Mouse (Mus musculus) stomach, postnatal 0 days (tissue): ENCODE measurements around the gene Azgp1. TPM values are rescaled to one million over a fixed set of nuclear protein-coding genes. Genes with fewer than 3 reads are reported as not detected.
"Not testable (repeated sequence)": the region's sequence is repeated elsewhere in the genome, so short reads cannot be mapped to it uniquely, and the experiment has no call there.

Experiments
- ATAC-seq: fragments of 200-750 bp; cut with Nextera tagmentation; 2 replicates; pipeline ENCODE4 v1.8.0; 2017; ENCODE audit not compliant: low FRiP score, low TSS enrichment
- DNase-seq: peaks from one replicate; pipeline ENCODE4 v3.0.0-alpha.2; 2016; ENCODE audit warnings: low spot score
- H3K27ac ChIP-seq: fragments of 300-500 bp; sonication (generic); replicated peaks from 2 replicates; pipeline ENCODE4 v1.5.1; 2014; ENCODE audit warnings: mild to moderate bottlenecking, control low read depth
- H3K27me3 ChIP-seq: fragments of 300-500 bp; sonication (generic); 2 replicates; pipeline ENCODE4 v1.6.1; 2014; ENCODE audit warnings: low read length; ENCODE audit not compliant: control insufficient read depth, insufficient read depth
- H3K36me3 ChIP-seq: fragments of 300-500 bp; sonication (generic); 2 replicates; pipeline ENCODE4 v1.6.1; 2014; ENCODE audit warnings: low read length, mixed read lengths; ENCODE audit not compliant: control insufficient read depth, insufficient read depth
- H3K4me1 ChIP-seq: fragments of 300-500 bp; sonication (generic); replicated peaks from 2 replicates; pipeline ENCODE4 v1.6.1; 2014; ENCODE audit warnings: antibody characterized with exemption; ENCODE audit not compliant: control insufficient read depth, insufficient read depth
- H3K4me2 ChIP-seq: fragments of 300-500 bp; sonication (generic); replicated peaks from 2 replicates; pipeline ENCODE4 v1.6.1; 2014; ENCODE audit warnings: low read depth, mild to moderate bottlenecking, control low read depth, moderate library complexity
- H3K4me3 ChIP-seq: fragments of 300-500 bp; sonication (generic); 2 replicates; pipeline ENCODE4 v1.5.1; 2014; ENCODE audit warnings: low read depth, low read length, control low read depth
- H3K9ac ChIP-seq: fragments of 300-500 bp; sonication (generic); 2 replicates; pipeline ENCODE4 v1.6.1; 2014; ENCODE audit warnings: mild to moderate bottlenecking, low read length, control low read depth, mixed read lengths
- H3K9me3 ChIP-seq: fragments of 300-500 bp; sonication (generic); 2 replicates; pipeline ENCODE4 v1.6.1; 2016; ENCODE audit warnings: low read length; ENCODE audit not compliant: control insufficient read depth
- CTCF ChIP-seq: IDR thresholded peaks from 2 replicates; pipeline ENCODE4 v1.5.1; 2016; ENCODE audit warnings: antibody characterized with exemption, low read depth, mild to moderate bottlenecking, moderate library complexity
- EP300 ChIP-seq: optimal IDR thresholded peaks from 2 replicates; pipeline ENCODE3; 2016; ENCODE audit warnings: antibody characterized with exemption
- WGBS: fragments of 180-500 bp; shearing (Covaris S2); extraction: QIAGEN DNeasy Blood & Tissue Kit; methylation state at CpG from one replicate; pipeline ENCODE4 v1.1.7; 2014; 5-methylcytosine and 5-hydroxymethylcytosine counted together
- polyA plus RNA-seq: library from polyadenylated mRNA; unstranded; fragments of >200 nt; fragmentation: Nextera tagmentation; extraction: Ambion mirVana; gene quantifications from 2 replicates; pipeline ENCODE4 v1.2.1, GENCODE M21; 2015

Azgp1 gene
- polyA plus RNA-seq, 1 experiment from 2014 or later, result 1.1 TPM

- no peaks in the 10 kb centered on the region for H3K27me3 ChIP-seq
- H3K9me3 ChIP-seq, result no peaks in the 10 kb centered on the region
- ATAC-seq (no peak), DNase-seq (no peak)
- H3K27ac ChIP-seq, result no peak overlapping the region
- no peaks in the 10 kb centered on the region for H3K36me3 ChIP-seq
- H3K4me1 ChIP-seq, result no peaks in the 10 kb centered on the region
- no peak for TF ChIP-seq EP300
- no peak for TF ChIP-seq CTCF
- no peak overlapping the region for H3K4me3 ChIP-seq
- H3K4me2 ChIP-seq, result no peak overlapping the region
- no peak overlapping the region for H3K9ac ChIP-seq
- 87% methylated on average over 5 of the region's 5 CpGs for WGBS
These were observed 28.1 kb downstream of the Azgp1 start for GRCm38 (mm10) chr5:138009437-138009836.

- Histone ChIP-seq H3K4me3 (no peak overlapping the region), H3K27ac (no peak overlapping the region), H3K9ac (no peak overlapping the region), H3K4me2 (no peak overlapping the region), H3K36me3 (no peaks in the 10 kb centered on the region), H3K27me3 (no peaks in the 10 kb centered on the region), H3K9me3 (no peaks in the 10 kb centered on the region), H3K4me1 (no peaks in the 10 kb centered on the region)
- ATAC-seq (no peak), DNase-seq (no peak)
- TF ChIP-seq EP300 (no peak), CTCF (no peak)
- WGBS, result 78% methylated on average over 5 of the region's 5 CpGs
These were observed 31.1 kb downstream of the Azgp1 start for GRCm38 (mm10) chr5:138012382-138012781.

GRCm38 (mm10) chr5:138016530-138016929 is 35.2 kb downstream of the Azgp1 start:
- no peaks in the 10 kb centered on the region for H3K36me3 ChIP-seq
- 0 out of 2 replicates have a peak overlapping the region, but pooled peaks have one; percentile 14 for H3K27ac ChIP-seq
- H3K9ac ChIP-seq, result no peak overlapping the region
- DNase-seq (peak; percentile 52), ATAC-seq (peak; percentile 73)
- 48% methylated on average over 2 of the region's 2 CpGs for WGBS
- no peak overlapping the region for H3K4me3 ChIP-seq
- no peak overlapping the region for H3K4me2 ChIP-seq
- TF ChIP-seq EP300, result no peak
- TF ChIP-seq CTCF, result no peak
- H3K9me3 ChIP-seq, result no peaks in the 10 kb centered on the region
- no peaks in the 10 kb centered on the region for H3K27me3 ChIP-seq
- H3K4me1 ChIP-seq, result no peaks in the 10 kb centered on the region

- Histone ChIP-seq H3K4me3 (no peak overlapping the region), H3K9ac (no peak overlapping the region), H3K9me3 (no peaks in the 10 kb centered on the region), H3K4me1 (no peaks in the 10 kb centered on the region), H3K27ac (no peak overlapping the region), H3K36me3 (no peaks in the 10 kb centered on the region), H3K27me3 (no peaks in the 10 kb centered on the region), H3K4me2 (no peak overlapping the region)
- ATAC-seq (no peak; the same call in 1 of the 2 replicates), DNase-seq (no peak)
- TF ChIP-seq CTCF (no peak), EP300 (no peak)
These were observed 35.7 kb downstream of the Azgp1 start for GRCm38 (mm10) chr5:138016997-138017396.

GRCm38 (mm10) chr5:138019577-138019976 is 38.3 kb downstream of the Azgp1 start:
- H3K36me3 ChIP-seq, H3K4me3 ChIP-seq, H3K4me1 ChIP-seq, H3K4me2 ChIP-seq, H3K27me3 ChIP-seq, ATAC-seq, H3K27ac ChIP-seq, H3K9me3 ChIP-seq, DNase-seq, H3K9ac ChIP-seq: not testable (repeated sequence)
- WGBS, result 89% methylated on average over 3 of the region's 4 CpGs

- H3K36me3 ChIP-seq, H3K4me1 ChIP-seq, H3K27ac ChIP-seq, ATAC-seq, H3K9ac ChIP-seq, H3K4me3 ChIP-seq, H3K9me3 ChIP-seq, DNase-seq, H3K4me2 ChIP-seq, H3K27me3 ChIP-seq: not testable (repeated sequence)
- 80% methylated on average over 3 of the region's 7 CpGs for WGBS
These were observed 39.7 kb downstream of the Azgp1 start, which contains the start of the genes Smok3a and Smok3b for GRCm38 (mm10) chr5:138020961-138021479. TSS of gene Smok3a (plus strand) at chr5:138021261. TSS of gene Smok3b (plus strand) at chr5:138021429.

Other genes starting within 250 kb of the Azgp1 start
- 1.0 TPM in 2 replicates for gene Nyap1, start 239.9 kb upstream of the Azgp1 start, polyA plus RNA-seq
- gene Tsc22d4, start 235.8 kb upstream of the Azgp1 start, polyA plus RNA-seq, result 100 and 110 TPM in 2 replicates
- gene Ppp1r35, start 202.7 kb upstream of the Azgp1 start, polyA plus RNA-seq, result 16.8 and 17.2 TPM in 2 replicates
- gene Mepce, start 193.9 kb upstream of the Azgp1 start, polyA plus RNA-seq, result 5.8 and 6.8 TPM in 2 replicates
- 2.6 and 2.7 TPM in 2 replicates for gene Zcwpw1, start 193.7 kb upstream of the Azgp1 start, polyA plus RNA-seq
- 0.64 and 1.4 TPM in 2 replicates for gene Pilra, start 145.2 kb upstream of the Azgp1 start, polyA plus RNA-seq
- gene Pilrb1, start 123.4 kb upstream of the Azgp1 start, polyA plus RNA-seq, result 0.33 and 0.40 TPM in 2 replicates
- 0.49 and 0.88 TPM in 2 replicates for gene Pilrb2, start 109.7 kb upstream of the Azgp1 start, polyA plus RNA-seq
- 34.5 and 34.8 TPM in 2 replicates for gene Cyp3a13, start 59.9 kb upstream of the Azgp1 start, polyA plus RNA-seq
- 0.92 TPM in 2 replicates for gene Gjc3, start 18.4 kb upstream of the Azgp1 start, polyA plus RNA-seq
- 0.10 TPM in 1 of 2 replicates, not detected in the other for gene Smok3a, start 39.7 kb downstream of the Azgp1 start, polyA plus RNA-seq
- gene Smok3b, start 39.9 kb downstream of the Azgp1 start, polyA plus RNA-seq, result not detected in 2 replicates
- not detected in 2 replicates for gene Smok3c, start 71.7 kb downstream of the Azgp1 start, polyA plus RNA-seq
- gene Zkscan1, start 103.6 kb downstream of the Azgp1 start, polyA plus RNA-seq, result 5.6 and 5.8 TPM in 2 replicates
- gene Zscan21, start 135.4 kb downstream of the Azgp1 start, polyA plus RNA-seq, result 20.0 and 20.4 TPM in 2 replicates
- 6.1 and 8.0 TPM in 2 replicates for gene Zfp113, start 174.2 kb downstream of the Azgp1 start, polyA plus RNA-seq
- 173 and 180 TPM in 2 replicates for gene Cops6, start 179.6 kb downstream of the Azgp1 start, polyA plus RNA-seq
- 9.3 and 9.9 TPM in 2 replicates for gene Ap4m1, start 190.5 kb downstream of the Azgp1 start, polyA plus RNA-seq
- 43.6 and 45.5 TPM in 2 replicates for gene Mcm7, start 190.9 kb downstream of the Azgp1 start, polyA plus RNA-seq
- gene Taf6, start 205.9 kb downstream of the Azgp1 start, polyA plus RNA-seq, result 27.1 and 27.7 TPM in 2 replicates
- 18.6 and 20.0 TPM in 2 replicates for gene Cnpy4, start 206.0 kb downstream of the Azgp1 start, polyA plus RNA-seq
- gene Mblac1, start 212.8 kb downstream of the Azgp1 start, polyA plus RNA-seq, result 6.7 and 7.0 TPM in 2 replicates
- gene Nxpe5, start 244.4 kb downstream of the Azgp1 start, polyA plus RNA-seq, result 0.10 and 0.11 TPM in 2 replicates